8 mouse cellular contexts compared by ENCODE assay signal in genomic region chr13:23585442-23586098, GRCm38 (mm10). TPM values are rescaled to one million over a fixed set of nuclear protein-coding genes. Genes with fewer than 3 reads are reported as not detected.
DNase-seq lines count a peak whose midpoint lies in the region; TF ChIP-seq lines count a peak whose summit lies in the region.
"Not testable (repeated sequence)": the region's sequence is repeated elsewhere in the genome, so short reads cannot be mapped to it uniquely, and the experiment has no call there.

No protein-coding gene starts in this region.

- peak; percentile 75 for DNase-seq in T-cell, adult 2 months (ENCODE audit: low spot score)
- DNase-seq in gastrocnemius, adult 2 months, result peak; percentile 73
- peak; percentile 99 for DNase-seq in hindlimb bud, embryonic 11.5 days (ENCODE audit: extremely low spot score, low read depth, low spot score)
- DNase-seq in left cerebral cortex, adult 2 months (ENCODE audit: extremely low spot score in 1 of 2, low spot score in 2 of 2), result peak; percentile 57 to 78
- peak; percentile 76 for DNase-seq in retina, postnatal 7 days (ENCODE audit: low read depth, low spot score)
- peak; percentile 42 to 66 for DNase-seq in urinary bladder, adult 18-20 months (ENCODE audit: low spot score in 2 of 2)

- intact Hi-C loops in gastrocnemius, adult 2 months (cut with DNase I), result loop anchor here (5.0 kb wide), 1 partner anchor 1543 kb away; the partner anchor contains the start of genes Hist1h2ag, Hist1h2bj and Hist1h4i
- intact Hi-C loops in left cerebral cortex, adult 2 months (cut with DNase I), result loop anchor here (2.0 to 10.0 kb wide), 3 partner anchors 35 to 1801 kb away; partner anchors contain the start of genes Hist1h1b, Hist1h2an, Hist1h2bc and Hist1h2be

- peak; percentile 91 for TF ChIP-seq POLR2A in cortical plate, adult 2 months (IDR thresholded peaks at IDR 0.05; ENCODE audit: extremely low read depth, insufficient read depth, low read length)

- not testable (repeated sequence) for H3K36me3 ChIP-seq in macrophage (ENCODE audit: inconsistent target)

- H3K27ac ChIP-seq in cortical plate, adult 2 months (ENCODE audit: insufficient read depth, low read length), result peak overlapping the region; percentile 95
- peak overlapping the region; percentile 95 for H3K27ac ChIP-seq in gastrocnemius, adult 2 months
- H3K27ac ChIP-seq in left cerebral cortex, adult 2 months, result peak overlapping the region; percentile 82
- H3K27ac ChIP-seq in macrophage, result peak overlapping the region; percentile 88

- TF ChIP-seq CTCF in cortical plate, adult 2 months (IDR thresholded peaks at IDR 0.05; ENCODE audit: extremely low read depth, insufficient read depth, low read length); gastrocnemius, adult 2 months (IDR thresholded peaks at IDR 0.05); left cerebral cortex, adult 2 months (IDR thresholded peaks at IDR 0.05): not testable (repeated sequence)

- H3K4me1 ChIP-seq in cortical plate, adult 2 months (ENCODE audit: control insufficient read depth, insufficient read depth, low read length), result not testable (repeated sequence)

- peak overlapping the region; percentile 65 for H3K4me3 ChIP-seq in cortical plate, adult 2 months (ENCODE audit: insufficient read depth, low read length)
- H3K4me3 ChIP-seq in gastrocnemius, adult 2 months, result peak overlapping the region; percentile 85
- H3K4me3 ChIP-seq in left cerebral cortex, adult 2 months, result peak overlapping the region; percentile 67
- H3K4me3 ChIP-seq in macrophage (ENCODE audit: inconsistent target), result peak overlapping the region; percentile 43

- 0% methylated on average over 7 of the region's 36 CpGs for WGBS in macrophage (ENCODE audit: missing documents)

- not testable (repeated sequence) for H3K79me2 ChIP-seq in macrophage (ENCODE audit: inconsistent target)

RNA-seq across cellular contexts. Expression of gene Hist1h4d, which starts 4.2 kb away (rescaled TPM):
- 4.4 and 8.9 TPM in 2 replicates for polyA plus RNA-seq in cortical plate, adult 2 months (2012; rRNA removed)
- total RNA-seq in gastrocnemius, adult 2 months (2021), result 10 to 100 TPM; 31.0 to 36.0 TPM
- 100 to 1,000 TPM; 141 to 157 TPM for total RNA-seq in left cerebral cortex, adult 2 months (2021)
- total RNA-seq in macrophage (2018; cell fraction: chromatin; rRNA removed), result 10 to 100 TPM in 10 of 26 experiments, 1 to 10 TPM in 16; 2.7 to 28.6 (median 6.7) TPM
- total RNA-seq in macrophage (2018; cell fraction: cytosol; rRNA removed), result 10 to 100 TPM; 15.5 to 74.3 (median 36.1) TPM
- 10 to 100 TPM in 21 of 26 experiments, 1 to 10 TPM in 5; 3.5 to 73.2 (median 16.5) TPM for total RNA-seq in macrophage (2018; cell fraction: nucleus; rRNA removed)
- 0.13 TPM in 1 of 3 replicates, not detected in the others for polyA plus RNA-seq in macrophage (2018)

RNA-seq across cellular contexts. Expression of gene Hist1h3d, which starts 10.0 kb away (rescaled TPM):
- polyA plus RNA-seq in cortical plate, adult 2 months (2012; rRNA removed), result 2.6 and 3.0 TPM in 2 replicates
- total RNA-seq in gastrocnemius, adult 2 months (2021), result 1 to 10 TPM; 2.0 to 3.0 TPM
- 1 to 10 TPM; 6.9 to 9.9 TPM for total RNA-seq in left cerebral cortex, adult 2 months (2021)
- 10 to 100 TPM in 4 of 26 experiments, 1 to 10 TPM in 21, not detected in 1; 1.6 to 20.7 (median 7.1) TPM for total RNA-seq in macrophage (2018; cell fraction: chromatin; rRNA removed)
- total RNA-seq in macrophage (2018; cell fraction: cytosol; rRNA removed), result 1 to 10 TPM in 25 of 26 experiments, under 1 TPM in 1; 0.99 to 9.3 (median 2.9) TPM
- total RNA-seq in macrophage (2018; cell fraction: nucleus; rRNA removed), result 10 to 100 TPM in 5 of 26 experiments, 1 to 10 TPM in 21; 1.2 to 23.8 (median 4.6) TPM
- polyA plus RNA-seq in macrophage (2018), result 0.13 to 1.1 TPM in 2 of 3 replicates, not detected in the other

RNA-seq across cellular contexts. Expression of gene Hist1h2ad, which starts 11.4 kb away (rescaled TPM):
- 0.32 and 0.92 TPM in 2 replicates for polyA plus RNA-seq in cortical plate, adult 2 months (2012; rRNA removed)
- 1 to 10 TPM; 1.0 to 1.3 TPM for total RNA-seq in gastrocnemius, adult 2 months (2021)
- total RNA-seq in left cerebral cortex, adult 2 months (2021), result 1 to 10 TPM; 3.8 to 9.0 TPM
- total RNA-seq in macrophage (2018; cell fraction: chromatin; rRNA removed), result 10 to 100 TPM in 13 of 26 experiments, 1 to 10 TPM in 9, not detected in 4; 1.7 to 29.9 (median 13.5) TPM
- total RNA-seq in macrophage (2018; cell fraction: cytosol; rRNA removed), result 10 to 100 TPM in 8 of 26 experiments, 1 to 10 TPM in 18; 1.8 to 22.0 (median 5.7) TPM
- total RNA-seq in macrophage (2018; cell fraction: nucleus; rRNA removed), result 10 to 100 TPM in 6 of 26 experiments, 1 to 10 TPM in 16, not detected in 4; 2.3 to 19.6 (median 6.7) TPM
- not detected in 3 replicates for polyA plus RNA-seq in macrophage (2018)

RNA-seq across cellular contexts. Expression of gene Hist1h2bf, which starts 11.6 kb away (rescaled TPM):
- 0.67 TPM in 1 of 2 replicates, not detected in the other for polyA plus RNA-seq in cortical plate, adult 2 months (2012; rRNA removed)
- 1 to 10 TPM; 3.6 to 3.8 TPM for total RNA-seq in gastrocnemius, adult 2 months (2021)
- total RNA-seq in left cerebral cortex, adult 2 months (2021), result 10 to 100 TPM; 19.7 to 24.1 TPM
- total RNA-seq in macrophage (2018; cell fraction: chromatin; rRNA removed), result 10 to 100 TPM in 1 of 26 experiments, 1 to 10 TPM in 7, not detected in 18; 2.5 to 14.3 (median 4.4) TPM
- 10 to 100 TPM in 14 of 26 experiments, 1 to 10 TPM in 12; 2.2 to 37.9 (median 12.3) TPM for total RNA-seq in macrophage (2018; cell fraction: cytosol; rRNA removed)
- total RNA-seq in macrophage (2018; cell fraction: nucleus; rRNA removed), result 10 to 100 TPM in 1 of 26 experiments, 1 to 10 TPM in 19, not detected in 6; 2.0 to 18.2 (median 3.3) TPM
- not detected in 3 replicates for polyA plus RNA-seq in macrophage (2018)

RNA-seq across cellular contexts. Expression of gene Hist1h2bg, which starts 14.4 kb away (rescaled TPM):
- 7.8 and 11.4 TPM in 2 replicates for polyA plus RNA-seq in cortical plate, adult 2 months (2012; rRNA removed)
- 1 to 10 TPM; 2.9 to 7.6 TPM for total RNA-seq in gastrocnemius, adult 2 months (2021)
- total RNA-seq in left cerebral cortex, adult 2 months (2021), result 10 to 100 TPM; 68.0 to 71.2 TPM
- total RNA-seq in macrophage (2018; cell fraction: chromatin; rRNA removed), result 10 to 100 TPM in 17 of 26 experiments, 1 to 10 TPM in 9; 3.7 to 73.8 (median 11.9) TPM
- total RNA-seq in macrophage (2018; cell fraction: cytosol; rRNA removed), result 100 to 1,000 TPM in 1 of 26 experiments, 10 to 100 TPM in 25; 17.9 to 110 (median 36.8) TPM
- 10 to 100 TPM in 23 of 26 experiments, 1 to 10 TPM in 3; 3.5 to 63.4 (median 21.2) TPM for total RNA-seq in macrophage (2018; cell fraction: nucleus; rRNA removed)
- 0.65 to 7.9 TPM (median 2.9 TPM) in 3 replicates for polyA plus RNA-seq in macrophage (2018)

Comparison
In these comparisons a context has a peak if more than half of its experiments do, and no peak if none do; other contexts are left out.
1. Peak in every context shown above with its lines: DNase-seq, H3K4me3 ChIP-seq and H3K27ac ChIP-seq.